In genomic region chr19:18652592-18652991, GRCm38 (mm10) we compare ENCODE assay signal across 11 mouse cellular contexts. TPM values are rescaled to one million over a fixed set of nuclear protein-coding genes. Genes with fewer than 3 reads are reported as not detected.
DNase-seq lines count a peak whose midpoint lies in the region; ATAC-seq lines count a peak whose summit lies in the region.
"Had no signal": no experiment of that assay in that cellular context is flagged by ENCODE, and none has a peak within 500 bp of the region (broad histone marks: within the 10 kb centered on the region; RNA-seq: fewer than 3 reads in every experiment).

No protein-coding gene starts in this region.

- peak; percentile 42; the same call in 1 of the 2 replicates for ATAC-seq in megakaryocyte progenitor cell, adult 5-6 weeks (replicated peaks; ENCODE audit: poor library complexity)
- ATAC-seq: forebrain, embryonic 15.5 days; intestine, embryonic 15.5 days had no signal

- peak; percentile 80 for DNase-seq in heart, adult 11 months
- DNase-seq in heart, adult 9 months (ENCODE audit: low spot score in 2 of 2): no peak
- DNase-seq in left cerebral cortex, postnatal 4 days: peak; percentile 83
- DNase-seq in left cerebral cortex, adult 9 months (ENCODE audit: low spot score in 2 of 2): no peak
- DNase-seq in cerebellum, adult 18-20 months: peak; percentile 82 to 89
- DNase-seq in thymus, postnatal 0 days (ENCODE audit: low spot score): no peak
- DNase-seq in thymus, postnatal 10 days (ENCODE audit: low spot score in 2 of 2): no peak
- DNase-seq: layer of hippocampus, postnatal 36 days had no signal

- intact Hi-C loops in left cerebral cortex, postnatal 4 days (cut with DNase I): no loop called here

RNA-seq across cellular contexts. Expression of gene Carnmt1, which starts 18.0 kb away (rescaled TPM):
- total RNA-seq in left cerebral cortex, postnatal 4 days (2021): 10 to 100 TPM; 10.4 to 13.0 TPM
- total RNA-seq in megakaryocyte progenitor cell, adult 5-6 weeks (2015): 34.2 and 38.6 TPM in 2 replicates
- 23.2 and 30.4 TPM in 2 replicates for total RNA-seq in megakaryocyte progenitor cell, adult 5-6 weeks (2017)
- 28.8 and 30.1 TPM in 2 replicates for polyA plus RNA-seq in thymus, postnatal 0 days (2015; fragmentation: Nextera tagmentation; extraction: Ambion mirVana)

RNA-seq across cellular contexts. Expression of gene Nmrk1, which starts 20.8 kb away (rescaled TPM):
- total RNA-seq in left cerebral cortex, postnatal 4 days (2021): 1 to 10 TPM; 3.2 to 5.1 TPM
- total RNA-seq in megakaryocyte progenitor cell, adult 5-6 weeks (2015): 10.1 TPM in 2 replicates
- 4.6 and 4.9 TPM in 2 replicates for total RNA-seq in megakaryocyte progenitor cell, adult 5-6 weeks (2017)
- polyA plus RNA-seq in thymus, postnatal 0 days (2015; fragmentation: Nextera tagmentation; extraction: Ambion mirVana): 6.3 and 8.4 TPM in 2 replicates

RNA-seq across cellular contexts. Expression of gene Ostf1, which starts 21.0 kb away (rescaled TPM):
- 10 to 100 TPM; 19.3 to 21.1 TPM for total RNA-seq in left cerebral cortex, postnatal 4 days (2021)
- 159 and 171 TPM in 2 replicates for total RNA-seq in megakaryocyte progenitor cell, adult 5-6 weeks (2015)
- total RNA-seq in megakaryocyte progenitor cell, adult 5-6 weeks (2017): 183 and 192 TPM in 2 replicates
- polyA plus RNA-seq in thymus, postnatal 0 days (2015; fragmentation: Nextera tagmentation; extraction: Ambion mirVana): 129 and 132 TPM in 2 replicates

Comparison
In these comparisons a context has a peak if more than half of its experiments do, and no peak if none do; other contexts are left out.
1. DNase-seq: peak in heart, adult 11 months (single experiment), left cerebral cortex, postnatal 4 days (single experiment) and cerebellum, adult 18-20 months (2 of 2); none in heart, adult 9 months (0 of 2), left cerebral cortex, adult 9 months (0 of 2), thymus, postnatal 0 days (single experiment) and thymus, postnatal 10 days (0 of 2).
2. RNA of gene Ostf1, which starts 21.0 kb away (total RNA-seq): 159 to 192 TPM in megakaryocyte progenitor cell, adult 5-6 weeks; 19.3 to 21.1 TPM in left cerebral cortex, postnatal 4 days; every median in the first group is over 4 times any median in the second.